Mouse (Mus musculus) stomach, embryonic 16.5 days (tissue): ENCODE results near the gene Snai3. TPM values are rescaled to one million over a fixed set of nuclear protein-coding genes. Genes with fewer than 3 reads are reported as not detected.

Source experiments
- ATAC-seq: fragments of 200-750 bp; cut with Nextera tagmentation; 2 replicates; pipeline ENCODE4 v1.8.0; 2017; ENCODE audit warnings: moderate number of reproducible peaks, moderate TSS enrichment; ENCODE audit not compliant: insufficient read depth, low FRiP score
- H3K27ac ChIP-seq: fragments of 300-500 bp; sonication (generic); 2 replicates; pipeline ENCODE4 v1.5.1; 2014; ENCODE audit warnings: low read length
- H3K27me3 ChIP-seq: fragments of 300-500 bp; sonication (generic); 2 replicates; pipeline ENCODE4 v1.6.1; 2014; ENCODE audit warnings: low read length, control low read depth, mixed read lengths; ENCODE audit not compliant: control insufficient read depth, insufficient read depth
- H3K36me3 ChIP-seq: fragments of 300-500 bp; sonication (generic); 2 replicates; pipeline ENCODE4 v1.6.1; 2014; ENCODE audit warnings: low read length; ENCODE audit not compliant: control insufficient read depth, insufficient read depth
- H3K4me1 ChIP-seq: fragments of 300-500 bp; sonication (generic); 2 replicates; pipeline ENCODE4 v1.6.1; 2014; ENCODE audit warnings: low read length, control low read depth, mixed read lengths; ENCODE audit not compliant: control insufficient read depth, insufficient read depth
- H3K4me2 ChIP-seq: fragments of 300-500 bp; sonication (generic); 2 replicates; pipeline ENCODE4 v1.6.1; 2014; ENCODE audit warnings: low read depth, low read length, mixed read lengths
- H3K4me3 ChIP-seq: fragments of 300-500 bp; sonication (generic); replicated peaks from 2 replicates; pipeline ENCODE4 v1.5.1; 2014; ENCODE audit warnings: mild to moderate bottlenecking, low read length
- H3K9ac ChIP-seq: fragments of 300-500 bp; sonication (generic); 2 replicates; pipeline ENCODE4 v1.6.1; 2014; ENCODE audit warnings: low read length
- H3K9me3 ChIP-seq: fragments of 300-500 bp; sonication (generic); replicated peaks from 2 replicates; pipeline ENCODE4 v1.6.1; 2016; ENCODE audit warnings: low read length, control low read depth; ENCODE audit not compliant: control insufficient read depth
- WGBS: fragments of 180-500 bp; shearing (Covaris S2); extraction: QIAGEN DNeasy Blood & Tissue Kit; methylation state at CpG from one replicate; pipeline ENCODE4 v1.1.7; 2014; 5-methylcytosine and 5-hydroxymethylcytosine counted together
- polyA plus RNA-seq: library from polyadenylated mRNA; unstranded; fragments of >200 nt; fragmentation: Nextera tagmentation; extraction: Ambion mirVana; gene quantifications from 2 replicates; pipeline ENCODE4 v1.2.1, GENCODE M21; 2015

Snai3 gene
- polyA plus RNA-seq, 1 experiment from 2014 or later, result 1.2 TPM

DNA sequence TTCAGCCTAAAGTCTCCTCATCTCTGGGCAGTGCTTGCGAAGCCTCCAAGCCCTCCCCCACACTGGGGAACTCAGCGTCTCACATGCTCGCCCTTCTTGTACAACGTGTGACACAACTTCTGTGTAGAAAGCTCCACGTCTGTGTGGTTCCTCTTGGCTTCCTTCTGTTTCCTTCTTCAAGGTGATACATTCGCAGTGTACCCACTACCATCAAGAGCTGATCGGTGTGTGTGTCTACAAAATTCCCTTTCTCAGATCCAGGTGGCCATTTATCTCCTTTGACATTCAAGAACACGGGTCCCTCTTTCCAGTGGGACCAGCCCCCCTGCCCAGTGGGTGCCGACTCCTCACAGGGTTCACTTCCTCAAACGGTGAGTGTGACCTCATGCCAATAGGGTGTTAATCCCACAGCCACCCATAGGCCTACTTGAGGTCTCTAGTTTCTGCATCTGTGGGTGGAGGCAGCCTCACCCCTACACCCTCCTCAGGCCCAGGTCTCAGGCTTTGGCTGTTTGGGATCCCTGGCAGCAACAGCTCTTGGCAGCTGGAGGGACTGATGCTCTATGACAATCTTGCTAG is 30.4 kb downstream of the Snai3 start:
- Histone ChIP-seq H3K4me2 (no peak overlapping the region), H3K27ac (peak overlapping the region; percentile 36; the same call in 1 of the 2 replicates), H3K27me3 (no peaks in the 10 kb centered on the region), H3K9ac (0 out of 2 replicates have a peak overlapping the region, but pooled peaks have one; percentile 16), H3K4me1 (peaks cover 13% of the 10 kb centered on the region), H3K36me3 (0 out of 2 replicates have a peak, but pooled peaks cover under 1% of the 10 kb centered on the region), H3K9me3 (no peaks in the 10 kb centered on the region), H3K4me3 (no peak overlapping the region)
- ATAC-seq, result no peak
- 77% methylated on average over 10 of the region's 10 CpGs for WGBS

DNA sequence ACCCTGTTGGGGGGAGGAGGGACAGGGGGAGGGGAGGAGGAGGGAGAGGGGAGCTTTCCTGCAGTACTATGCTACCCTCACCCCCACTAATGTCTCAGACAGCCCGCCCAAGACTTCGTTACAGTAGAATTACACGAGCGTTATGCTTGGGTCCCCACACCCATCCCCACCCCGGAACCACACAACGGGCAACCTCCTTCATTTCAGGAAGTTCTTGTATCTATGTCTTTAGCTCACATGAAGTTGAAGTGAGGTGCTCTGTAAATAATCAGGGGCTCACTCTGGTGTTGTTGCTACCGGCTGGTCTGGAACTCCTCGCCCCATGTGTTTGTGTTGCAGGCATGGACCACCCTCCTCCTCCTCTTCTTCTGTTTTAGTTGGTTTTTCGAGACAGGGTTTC is 32.4 kb downstream of the Snai3 start:
- Histone ChIP-seq H3K9ac (no peak overlapping the region), H3K4me1 (peaks cover 16% of the 10 kb centered on the region), H3K27ac (no peak overlapping the region), H3K4me2 (no peak overlapping the region), H3K36me3 (no peaks in the 10 kb centered on the region), H3K9me3 (no peaks in the 10 kb centered on the region), H3K4me3 (no peak overlapping the region), H3K27me3 (no peaks in the 10 kb centered on the region)
- ATAC-seq, result no peak
- 87% methylated on average over 9 of the region's 9 CpGs for WGBS

DNA sequence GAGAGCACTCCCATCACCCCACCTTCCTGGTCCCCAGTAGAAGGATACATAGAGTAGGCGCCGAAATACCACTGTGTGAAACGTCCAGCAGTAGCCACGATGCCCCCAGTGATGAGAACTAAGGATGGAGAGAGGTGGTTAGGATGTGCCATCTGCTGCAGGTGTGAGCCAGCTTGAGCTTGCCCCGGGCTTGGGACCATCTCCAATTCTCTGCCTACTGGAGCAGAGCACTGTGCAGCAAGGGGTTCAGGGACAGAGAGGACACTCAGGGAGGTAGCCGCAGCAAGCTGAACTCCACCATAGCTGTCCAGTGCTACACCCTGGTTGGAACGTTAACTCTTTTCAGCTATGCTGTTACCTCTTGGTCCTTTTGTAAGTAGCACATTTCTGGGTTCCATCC is 32.9 kb downstream of the Snai3 start:
- 80% methylated on average over 7 of the region's 7 CpGs for WGBS
- H3K27me3 ChIP-seq, result no peaks in the 10 kb centered on the region
- H3K9me3 ChIP-seq, result no peaks in the 10 kb centered on the region
- no peaks in the 10 kb centered on the region for H3K36me3 ChIP-seq
- no peak overlapping the region for H3K4me2 ChIP-seq
- no peak overlapping the region for H3K9ac ChIP-seq
- H3K4me1 ChIP-seq, result peaks cover 12% of the 10 kb centered on the region
- ATAC-seq, result no peak
- no peak overlapping the region for H3K4me3 ChIP-seq
- H3K27ac ChIP-seq, result no peak overlapping the region

DNA sequence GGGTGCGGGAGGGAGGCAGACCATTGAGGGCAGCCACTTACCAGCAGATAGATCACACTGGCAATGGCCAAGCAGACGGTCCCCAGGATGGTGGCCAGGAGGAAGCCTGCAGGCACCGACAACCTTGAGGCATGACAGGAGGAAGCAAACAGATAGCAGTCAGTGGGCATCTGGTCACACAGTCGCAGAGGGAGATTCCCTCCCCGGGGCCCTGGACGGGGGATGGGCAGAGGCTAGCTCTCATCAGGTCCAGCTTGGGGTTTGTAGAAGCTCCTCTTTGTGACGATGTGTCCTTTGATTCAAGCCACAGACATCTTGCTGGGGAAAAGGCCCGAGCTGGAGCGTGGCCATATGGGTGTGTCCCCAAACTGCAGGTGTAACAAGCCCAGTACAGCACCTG is 34.4 kb downstream of the Snai3 start:
- no peak for ATAC-seq
- H3K4me2 ChIP-seq, result no peak overlapping the region
- 0 out of 2 replicates have a peak, but pooled peaks cover 4% of the 10 kb centered on the region for H3K4me1 ChIP-seq
- 73% methylated on average over 9 of the region's 9 CpGs for WGBS
- no peak overlapping the region for H3K4me3 ChIP-seq
- no peaks in the 10 kb centered on the region for H3K27me3 ChIP-seq
- no peak overlapping the region for H3K9ac ChIP-seq
- H3K36me3 ChIP-seq, result no peaks in the 10 kb centered on the region
- no peaks in the 10 kb centered on the region for H3K9me3 ChIP-seq
- H3K27ac ChIP-seq, result no peak overlapping the region

DNA sequence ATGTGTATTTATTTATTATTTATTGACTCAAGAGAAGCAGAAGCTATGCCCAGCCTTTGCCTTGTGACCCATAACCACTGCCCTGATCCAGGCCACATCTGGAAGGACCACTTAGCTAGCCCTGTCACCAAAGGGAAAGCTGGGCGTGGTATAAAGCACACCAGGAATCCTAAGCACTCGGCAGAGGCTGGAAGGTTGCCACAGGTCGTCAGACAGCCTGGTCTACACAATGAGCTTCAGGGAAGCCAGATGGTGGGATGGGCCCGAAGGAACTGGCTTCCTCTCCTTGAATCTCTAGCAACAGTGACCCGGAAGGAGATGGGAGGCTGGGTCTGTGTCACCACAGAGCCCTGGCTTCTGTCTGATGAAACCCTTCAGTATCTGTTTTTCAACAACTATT is 36.9 kb downstream of the Snai3 start:
- 40% methylated on average over 5 of the region's 5 CpGs for WGBS
- no peak for ATAC-seq
- Histone ChIP-seq H3K4me2 (no peak overlapping the region), H3K9me3 (no peaks in the 10 kb centered on the region), H3K36me3 (no peaks in the 10 kb centered on the region), H3K4me1 (0 out of 2 replicates have a peak, but pooled peaks cover 4% of the 10 kb centered on the region), H3K4me3 (no peak overlapping the region), H3K9ac (no peak overlapping the region), H3K27me3 (no peaks in the 10 kb centered on the region), H3K27ac (no peak overlapping the region)

DNA sequence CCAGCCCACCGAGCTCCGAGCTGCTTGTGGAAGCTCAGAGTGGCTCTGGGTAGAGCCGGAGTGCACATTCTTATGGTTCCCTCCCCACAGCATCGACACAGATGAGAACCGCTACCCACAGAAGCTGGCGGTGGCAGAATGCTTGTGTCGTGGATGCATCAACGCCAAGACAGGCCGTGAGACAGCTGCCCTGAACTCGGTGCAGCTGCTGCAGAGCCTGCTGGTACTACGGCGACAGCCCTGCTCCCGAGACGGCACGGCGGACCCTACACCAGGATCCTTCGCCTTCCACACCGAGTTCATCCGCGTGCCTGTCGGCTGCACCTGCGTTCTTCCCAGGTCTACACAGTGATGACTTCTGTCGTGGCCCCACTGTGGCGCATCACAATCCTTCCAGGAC is 37.3 kb downstream of the Snai3 start:
- Histone ChIP-seq H3K9me3 (no peaks in the 10 kb centered on the region), H3K4me2 (no peak overlapping the region), H3K27ac (no peak overlapping the region), H3K4me3 (no peak overlapping the region), H3K27me3 (no peaks in the 10 kb centered on the region), H3K4me1 (0 out of 2 replicates have a peak, but pooled peaks cover 4% of the 10 kb centered on the region), H3K9ac (no peak overlapping the region), H3K36me3 (no peaks in the 10 kb centered on the region)
- no peak for ATAC-seq
- WGBS, result 85% methylated on average over 24 of the region's 24 CpGs

DNA sequence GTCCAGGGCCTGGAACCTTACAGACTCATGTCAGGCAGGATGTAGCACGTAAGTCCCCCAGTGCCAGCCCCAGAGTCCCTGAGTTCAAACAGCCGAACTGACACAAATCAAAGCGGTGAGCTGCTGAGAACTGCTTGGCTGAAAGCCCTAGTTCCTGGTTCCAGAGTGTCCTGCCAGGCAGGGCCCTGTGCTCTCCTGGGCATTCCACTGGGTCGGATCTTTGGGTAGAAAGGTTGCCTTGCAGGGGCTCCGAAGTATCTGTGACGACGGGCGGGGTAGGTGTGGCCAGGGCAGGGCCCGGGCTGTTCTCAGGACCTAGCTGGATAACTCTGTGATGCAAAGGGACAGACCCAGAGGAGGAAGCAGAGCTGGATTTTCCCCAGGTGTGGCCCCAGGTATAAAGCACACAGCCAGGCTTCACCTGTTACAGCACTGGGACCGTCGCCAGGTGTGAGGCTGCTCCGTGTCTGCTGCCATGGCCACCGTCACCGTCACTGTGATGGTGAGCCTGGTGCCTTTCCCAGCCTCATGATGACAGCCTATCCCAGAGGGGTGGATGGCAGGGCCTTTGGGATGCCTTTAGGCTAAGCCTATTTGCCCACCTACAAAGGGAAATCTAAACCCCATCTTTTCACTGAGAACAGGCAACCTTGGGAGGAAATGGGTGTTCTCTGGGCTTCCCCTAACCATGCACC is 39.0 kb downstream of the Snai3 start, which contains the start of gene Il17c:
Gene Il17c (plus strand): TSS at position 645 of the 695 bp plus-strand sequence.
- H3K9ac ChIP-seq, result no peak within 1 kb of the TSS
- no peaks in the 10 kb centered on the region for H3K9me3 ChIP-seq
- 0 out of 2 replicates have a peak, but pooled peaks cover 4% of the 10 kb centered on the region for H3K4me1 ChIP-seq
- no peaks in the 10 kb centered on the region for H3K27me3 ChIP-seq
- H3K4me3 ChIP-seq, result no peak within 1 kb of the TSS
- peak within 1 kb of the TSS; percentile 34; the same call in 1 of the 2 replicates for H3K27ac ChIP-seq
- H3K4me2 ChIP-seq, result no peak within 1 kb of the TSS
- peak; percentile 82 for ATAC-seq
- no peaks in the 10 kb centered on the region for H3K36me3 ChIP-seq
- WGBS, result 60% methylated on average over 14 of the region's 14 CpGs

DNA sequence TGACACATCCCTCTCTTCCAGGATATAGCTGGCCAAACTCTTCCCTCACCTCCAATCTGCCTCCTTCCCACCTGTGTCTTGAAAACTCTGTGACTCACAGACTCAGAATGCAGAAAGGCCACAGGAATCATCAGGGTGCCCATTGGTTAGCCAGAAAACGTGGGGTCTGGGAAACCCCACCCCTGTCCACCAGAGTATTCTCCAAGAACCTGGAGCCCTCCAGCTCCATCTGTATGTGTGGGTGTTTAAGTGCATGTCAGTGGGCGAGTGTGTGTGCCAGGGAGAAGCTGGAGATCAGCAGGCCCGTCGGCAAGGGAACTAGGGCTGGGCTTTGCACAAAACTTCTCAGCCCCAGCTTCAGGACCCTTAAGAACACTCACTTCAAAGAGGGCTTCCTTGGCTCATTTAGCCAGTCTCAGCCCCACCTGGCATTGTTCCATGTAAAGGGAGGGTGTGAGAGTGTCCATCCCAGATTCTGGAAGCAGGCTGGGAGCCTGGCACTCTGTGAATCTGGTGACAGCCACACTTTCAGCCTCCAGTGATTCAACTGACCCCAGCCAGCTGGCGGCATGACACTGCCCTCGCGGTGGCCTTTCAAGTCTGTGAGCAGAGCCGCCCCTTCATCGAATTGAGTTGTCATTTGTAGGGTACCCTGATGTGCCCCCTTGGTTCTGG is 40.5 kb downstream of the Snai3 start:
- 0 out of 2 replicates have a peak, but pooled peaks cover 4% of the 10 kb centered on the region for H3K4me1 ChIP-seq
- H3K27ac ChIP-seq, result no peak overlapping the region
- no peak overlapping the region for H3K9ac ChIP-seq
- no peaks in the 10 kb centered on the region for H3K27me3 ChIP-seq
- no peaks in the 10 kb centered on the region for H3K9me3 ChIP-seq
- H3K4me2 ChIP-seq, result no peak overlapping the region
- H3K36me3 ChIP-seq, result peaks cover 6% of the 10 kb centered on the region; the same call in 1 of the 2 replicates
- H3K4me3 ChIP-seq, result no peak overlapping the region
- 65% methylated on average over 9 of the region's 9 CpGs for WGBS
- ATAC-seq, result no peak

DNA sequence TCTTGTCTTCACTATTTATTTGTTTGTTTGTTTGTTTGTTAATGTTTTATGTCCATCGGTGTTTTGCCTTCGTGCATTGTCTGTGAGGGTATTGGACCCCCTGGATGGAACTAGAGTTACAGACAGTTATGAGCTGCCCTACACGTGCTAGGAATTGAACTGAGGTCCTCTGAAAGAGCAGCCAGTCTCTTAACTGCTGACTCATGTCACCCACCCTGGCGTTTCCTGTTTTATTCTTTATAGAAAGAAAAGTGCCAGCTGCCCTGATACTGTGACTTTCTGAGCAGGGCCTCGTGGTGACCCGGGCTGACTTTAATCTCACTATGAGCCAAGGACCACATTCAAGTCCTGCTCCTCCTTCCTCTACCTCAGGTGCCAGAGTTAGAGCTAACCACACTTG is 45.0 kb downstream of the Snai3 start:
- Histone ChIP-seq H3K9ac (no peak overlapping the region), H3K9me3 (no peaks in the 10 kb centered on the region), H3K27me3 (no peaks in the 10 kb centered on the region), H3K27ac (no peak overlapping the region), H3K4me1 (no peaks in the 10 kb centered on the region), H3K4me2 (no peak overlapping the region), H3K4me3 (no peak overlapping the region), H3K36me3 (peaks cover 29% of the 10 kb centered on the region)
- no peak for ATAC-seq
- WGBS, result 82% methylated on average over 6 of the region's 6 CpGs
